Mouse (Mus musculus): ENCODE measurements around the gene S100a10. TPM values are rescaled to one million over a fixed set of nuclear protein-coding genes. Genes with fewer than 3 reads are reported as not detected.

The S100a10 gene
- polyA plus RNA-seq, 1 experiment from 2014 or later = 89.9 TPM

DNA sequence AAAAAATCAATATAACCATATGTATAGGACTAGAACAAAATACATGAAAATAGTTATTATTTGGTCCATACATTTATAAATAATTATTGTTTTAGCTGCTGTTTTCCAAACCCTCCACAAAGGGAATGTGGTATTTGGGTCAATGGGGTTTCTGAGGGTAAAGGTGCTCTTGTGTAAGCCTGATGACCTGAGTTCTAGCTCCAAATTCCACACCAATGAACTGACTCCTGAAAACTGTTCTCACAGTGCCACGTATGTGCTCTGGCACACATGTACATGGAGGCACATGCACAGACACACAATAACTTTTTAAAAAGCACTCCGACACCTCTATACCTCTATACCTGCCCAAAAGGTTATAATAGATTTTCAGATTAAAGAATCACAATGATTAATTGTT is 1.6 kb upstream of the S100a10 start:
- H3K36me3 ChIP-seq (ENCODE audit: control insufficient read depth, insufficient read depth, low read length) = no peaks in the 10 kb centered on the region
- no peak overlapping the region for H3K27ac ChIP-seq (replicated peaks; ENCODE audit: low read depth, low read length)
- 90% methylated on average over 2 of the region's 2 CpGs for WGBS

DNA sequence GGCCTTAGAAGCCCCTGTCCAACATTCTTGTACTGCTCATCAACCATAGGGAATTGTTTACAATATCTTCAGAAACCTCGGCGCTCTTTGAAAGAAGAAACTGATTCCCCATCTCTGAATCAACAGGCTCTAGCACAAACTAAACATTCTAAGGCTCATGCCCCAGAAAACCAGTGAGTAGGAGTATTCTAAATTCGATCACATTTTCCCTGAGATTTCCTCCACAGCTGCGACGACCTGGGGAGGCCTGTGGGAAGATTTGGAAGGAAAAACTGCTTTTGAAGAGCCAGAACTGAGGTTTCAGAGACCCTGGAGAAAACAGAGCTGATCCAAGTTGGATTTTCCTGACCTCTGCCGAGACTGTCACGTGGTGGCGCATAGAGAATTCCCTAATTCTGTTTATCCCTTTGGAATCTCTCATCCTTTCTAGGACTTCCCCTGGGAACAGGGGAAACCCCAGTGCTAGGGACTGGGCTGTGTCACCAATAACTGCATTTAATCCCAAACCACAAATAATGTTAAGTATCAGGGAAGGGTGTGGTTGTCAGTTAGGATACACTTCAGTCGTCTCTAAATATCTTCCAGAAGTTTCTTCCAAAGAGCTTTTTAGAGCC is 1.0 kb upstream of the S100a10 start:
- no peaks in the 10 kb centered on the region for H3K4me1 ChIP-seq (ENCODE audit: control insufficient read depth, insufficient read depth, low read length)
- WGBS = 75% methylated on average over 9 of the region's 9 CpGs
- H3K27me3 ChIP-seq (ENCODE audit: control insufficient read depth, insufficient read depth, low read length) = no peaks in the 10 kb centered on the region
- ATAC-seq (ENCODE audit: insufficient number of reproducible peaks, low FRiP score, low TSS enrichment, low read depth) (no peak), DNase-seq (ENCODE audit: low spot score) (no peak)
- H3K27ac ChIP-seq (replicated peaks; ENCODE audit: low read depth, low read length) = no peak overlapping the region
- no peak overlapping the region for H3K4me3 ChIP-seq (ENCODE audit: low read depth, low read length)
- H3K9me3 ChIP-seq (ENCODE audit: control insufficient read depth, low read length) = no peaks in the 10 kb centered on the region
- no peak overlapping the region for H3K9ac ChIP-seq (ENCODE audit: low read length)
- no peaks in the 10 kb centered on the region for H3K36me3 ChIP-seq (ENCODE audit: control insufficient read depth, insufficient read depth, low read length)
- no peak overlapping the region for H3K4me2 ChIP-seq (ENCODE audit: low read depth, severe bottlenecking)

More for the DNA sequence above, 1.6 kb upstream of the S100a10 start:
- DNase-seq (ENCODE audit: low spot score) = no peak
- no peaks in the 10 kb centered on the region for H3K9me3 ChIP-seq (ENCODE audit: control insufficient read depth, low read length)
- H3K4me2 ChIP-seq (ENCODE audit: low read depth, severe bottlenecking) = no peak overlapping the region
- H3K27me3 ChIP-seq (ENCODE audit: control insufficient read depth, insufficient read depth, low read length) = no peaks in the 10 kb centered on the region
- H3K4me3 ChIP-seq (ENCODE audit: low read depth, low read length) = no peak overlapping the region
- H3K4me1 ChIP-seq (ENCODE audit: control insufficient read depth, insufficient read depth, low read length) = no peaks in the 10 kb centered on the region
- ATAC-seq (ENCODE audit: insufficient number of reproducible peaks, low FRiP score, low TSS enrichment, low read depth) = no peak
- no peak overlapping the region for H3K9ac ChIP-seq (ENCODE audit: low read length)

GRCm38 (mm10) chr3:93554379-93554980 is 400 bp upstream of the S100a10 start:
- no peak overlapping the region for H3K27ac ChIP-seq (replicated peaks; ENCODE audit: low read depth, low read length)
- H3K27me3 ChIP-seq (ENCODE audit: control insufficient read depth, insufficient read depth, low read length) = no peaks in the 10 kb centered on the region
- H3K4me2 ChIP-seq (ENCODE audit: low read depth, severe bottlenecking) = peak overlapping the region; percentile 88
- peak overlapping the region; percentile 49 for H3K4me3 ChIP-seq (ENCODE audit: low read depth, low read length)
- no peaks in the 10 kb centered on the region for H3K4me1 ChIP-seq (ENCODE audit: control insufficient read depth, insufficient read depth, low read length)
- DNase-seq (ENCODE audit: low spot score) = peak; percentile 34
- H3K9ac ChIP-seq (ENCODE audit: low read length) = peak overlapping the region; percentile 7; the same call in 1 of the 2 replicates
- 19% methylated on average over 13 of the region's 13 CpGs for WGBS
- H3K9me3 ChIP-seq (ENCODE audit: control insufficient read depth, low read length) = no peaks in the 10 kb centered on the region
- ATAC-seq (ENCODE audit: insufficient number of reproducible peaks, low FRiP score, low TSS enrichment, low read depth) = 0 out of 2 replicates have a peak, but pooled peaks have one; percentile 14
- H3K36me3 ChIP-seq (ENCODE audit: control insufficient read depth, insufficient read depth, low read length) = no peaks in the 10 kb centered on the region

- H3K4me3 ChIP-seq (ENCODE audit: low read depth, low read length) = no peak overlapping the region; the same call in 1 of the 2 replicates
- 0 out of 2 replicates have a peak, but pooled peaks have one; percentile 22 for ATAC-seq (ENCODE audit: insufficient number of reproducible peaks, low FRiP score, low TSS enrichment, low read depth)
- no peaks in the 10 kb centered on the region for H3K36me3 ChIP-seq (ENCODE audit: control insufficient read depth, insufficient read depth, low read length)
- DNase-seq (ENCODE audit: low spot score) = no peak
- H3K27me3 ChIP-seq (ENCODE audit: control insufficient read depth, insufficient read depth, low read length) = no peaks in the 10 kb centered on the region
- no peaks in the 10 kb centered on the region for H3K9me3 ChIP-seq (ENCODE audit: control insufficient read depth, low read length)
- 30% methylated on average over 2 of the region's 2 CpGs for WGBS
- H3K4me2 ChIP-seq (ENCODE audit: low read depth, severe bottlenecking) = peak overlapping the region; percentile 88
- no peak overlapping the region for H3K9ac ChIP-seq (ENCODE audit: low read length)
- H3K27ac ChIP-seq (replicated peaks; ENCODE audit: low read depth, low read length) = no peak overlapping the region
- H3K4me1 ChIP-seq (ENCODE audit: control insufficient read depth, insufficient read depth, low read length) = no peaks in the 10 kb centered on the region
Observed at GRCm38 (mm10) chr3:93555878-93556254, 986 bp downstream of the S100a10 start.

DNA sequence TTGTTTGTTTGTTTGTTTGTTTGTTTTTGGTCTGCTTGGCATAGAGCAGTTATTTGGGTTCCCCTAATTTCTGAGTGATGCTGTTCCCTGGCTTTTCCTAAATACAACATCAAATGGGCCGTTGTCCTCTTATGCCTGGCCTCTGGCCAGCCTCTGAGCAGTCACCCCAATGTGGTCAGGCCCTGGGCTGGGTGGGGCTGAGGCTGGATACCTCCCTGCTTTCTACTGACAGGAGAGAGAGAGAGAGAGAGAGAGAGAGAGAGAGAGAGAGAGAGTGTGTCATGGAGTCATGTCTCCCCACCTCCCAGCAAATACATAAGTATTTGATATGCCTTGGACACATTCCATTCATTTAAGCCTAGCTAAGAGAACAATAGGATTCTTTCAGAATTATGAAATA is 1.7 kb downstream of the S100a10 start:
- no peaks in the 10 kb centered on the region for H3K9me3 ChIP-seq (ENCODE audit: control insufficient read depth, low read length)
- H3K36me3 ChIP-seq (ENCODE audit: control insufficient read depth, insufficient read depth, low read length) = no peaks in the 10 kb centered on the region
- DNase-seq (ENCODE audit: low spot score) (no peak), ATAC-seq (ENCODE audit: insufficient number of reproducible peaks, low FRiP score, low TSS enrichment, low read depth) (no peak)
- H3K4me3 ChIP-seq (ENCODE audit: low read depth, low read length) = no peak overlapping the region
- H3K9ac ChIP-seq (ENCODE audit: low read length) = no peak overlapping the region
- no peak overlapping the region for H3K4me2 ChIP-seq (ENCODE audit: low read depth, severe bottlenecking)
- H3K27ac ChIP-seq (replicated peaks; ENCODE audit: low read depth, low read length) = no peak overlapping the region
- 83% methylated on average over 1 of the region's 1 CpGs for WGBS
- no peaks in the 10 kb centered on the region for H3K27me3 ChIP-seq (ENCODE audit: control insufficient read depth, insufficient read depth, low read length)
- no peaks in the 10 kb centered on the region for H3K4me1 ChIP-seq (ENCODE audit: control insufficient read depth, insufficient read depth, low read length)

- 70% methylated on average over 4 of the region's 4 CpGs for WGBS
- Histone ChIP-seq H3K4me2 (ENCODE audit: low read depth, severe bottlenecking) (no peak overlapping the region), H3K4me1 (ENCODE audit: control insufficient read depth, insufficient read depth, low read length) (no peaks in the 10 kb centered on the region), H3K27ac (replicated peaks; ENCODE audit: low read depth, low read length) (no peak overlapping the region), H3K4me3 (ENCODE audit: low read depth, low read length) (no peak overlapping the region), H3K9ac (ENCODE audit: low read length) (no peak overlapping the region), H3K27me3 (ENCODE audit: control insufficient read depth, insufficient read depth, low read length) (no peaks in the 10 kb centered on the region), H3K9me3 (ENCODE audit: control insufficient read depth, low read length) (no peaks in the 10 kb centered on the region), H3K36me3 (ENCODE audit: control insufficient read depth, insufficient read depth, low read length) (no peaks in the 10 kb centered on the region)
- ATAC-seq (ENCODE audit: insufficient number of reproducible peaks, low FRiP score, low TSS enrichment, low read depth) (no peak), DNase-seq (ENCODE audit: low spot score) (no peak)
Observed at GRCm38 (mm10) chr3:93557471-93557870, 2.6 kb downstream of the S100a10 start.

DNA sequence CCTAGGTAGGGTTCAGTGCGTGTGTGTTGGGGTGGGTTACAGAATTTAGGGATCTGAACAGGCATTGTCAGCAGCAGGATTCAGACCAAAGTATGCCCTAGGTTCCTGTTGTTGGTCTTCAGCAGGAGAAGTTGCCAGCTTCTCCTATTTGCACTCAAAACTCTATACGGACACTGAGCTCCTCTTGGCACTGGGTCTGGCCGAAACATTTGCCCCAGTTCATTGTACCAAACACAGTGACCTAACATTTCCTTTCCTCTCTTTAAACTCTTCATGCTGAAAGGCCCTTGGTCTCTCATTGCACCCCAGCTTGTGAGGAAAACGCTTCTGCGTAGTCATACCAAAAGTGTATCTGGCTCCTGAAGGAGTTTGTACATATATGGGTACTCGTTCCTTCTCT is 5.1 kb downstream of the S100a10 start:
- 92% methylated on average over 6 of the region's 6 CpGs for WGBS
- Histone ChIP-seq H3K27ac (replicated peaks; ENCODE audit: low read depth, low read length) (no peak overlapping the region), H3K36me3 (ENCODE audit: control insufficient read depth, insufficient read depth, low read length) (no peaks in the 10 kb centered on the region), H3K4me3 (ENCODE audit: low read depth, low read length) (no peak overlapping the region), H3K4me1 (ENCODE audit: control insufficient read depth, insufficient read depth, low read length) (no peaks in the 10 kb centered on the region), H3K4me2 (ENCODE audit: low read depth, severe bottlenecking) (no peak overlapping the region), H3K9ac (ENCODE audit: low read length) (no peak overlapping the region), H3K27me3 (ENCODE audit: control insufficient read depth, insufficient read depth, low read length) (no peaks in the 10 kb centered on the region), H3K9me3 (ENCODE audit: control insufficient read depth, low read length) (no peaks in the 10 kb centered on the region)
- DNase-seq (ENCODE audit: low spot score) (no peak), ATAC-seq (ENCODE audit: insufficient number of reproducible peaks, low FRiP score, low TSS enrichment, low read depth) (no peak)

DNA sequence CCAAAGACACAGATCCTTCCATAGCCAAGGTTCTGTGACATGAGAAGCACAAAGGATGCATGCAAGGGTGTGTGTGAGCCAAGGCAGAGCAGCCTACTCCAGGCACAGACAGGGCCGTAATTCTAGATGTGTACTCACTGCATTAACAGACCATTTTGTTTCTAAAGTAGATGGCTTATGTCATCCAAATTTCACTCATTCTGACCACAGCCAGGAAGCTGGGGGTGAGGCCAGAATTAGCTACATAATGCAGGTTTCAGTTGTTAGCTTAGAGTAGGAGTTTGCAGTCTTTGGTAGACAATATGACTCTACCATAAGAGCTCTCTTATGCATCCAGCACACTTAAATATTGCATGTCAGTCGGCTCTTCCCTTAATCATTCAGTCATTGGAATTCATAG is 7.5 kb downstream of the S100a10 start:
- no peak for ATAC-seq (ENCODE audit: insufficient number of reproducible peaks, low FRiP score, low TSS enrichment, low read depth)
- Histone ChIP-seq H3K9ac (ENCODE audit: low read length) (no peak overlapping the region), H3K4me2 (ENCODE audit: low read depth, severe bottlenecking) (no peak overlapping the region), H3K36me3 (ENCODE audit: control insufficient read depth, insufficient read depth, low read length) (no peaks in the 10 kb centered on the region), H3K4me1 (ENCODE audit: control insufficient read depth, insufficient read depth, low read length) (no peaks in the 10 kb centered on the region), H3K27ac (replicated peaks; ENCODE audit: low read depth, low read length) (no peak overlapping the region), H3K9me3 (ENCODE audit: control insufficient read depth, low read length) (no peaks in the 10 kb centered on the region), H3K4me3 (ENCODE audit: low read depth, low read length) (no peak overlapping the region), H3K27me3 (ENCODE audit: control insufficient read depth, insufficient read depth, low read length) (no peaks in the 10 kb centered on the region)
- DNase-seq (ENCODE audit: low spot score) = no peak
- 93% methylated on average over 2 of the region's 2 CpGs for WGBS

Data from limb, embryonic 11.5 days (tissue).